Mouse (Mus musculus): Measurements from ENCODE around the gene Kat2a. TPM values are rescaled to one million over a fixed set of nuclear protein-coding genes. Genes with fewer than 3 reads are reported as not detected.
"Not testable (repeated sequence)": the region's sequence is repeated elsewhere in the genome, so short reads cannot be mapped to it uniquely, and the experiment has no call there.

Gene Kat2a
- polyA plus RNA-seq, 1 experiment from 2014 or later: 60.1 TPM

DNA sequence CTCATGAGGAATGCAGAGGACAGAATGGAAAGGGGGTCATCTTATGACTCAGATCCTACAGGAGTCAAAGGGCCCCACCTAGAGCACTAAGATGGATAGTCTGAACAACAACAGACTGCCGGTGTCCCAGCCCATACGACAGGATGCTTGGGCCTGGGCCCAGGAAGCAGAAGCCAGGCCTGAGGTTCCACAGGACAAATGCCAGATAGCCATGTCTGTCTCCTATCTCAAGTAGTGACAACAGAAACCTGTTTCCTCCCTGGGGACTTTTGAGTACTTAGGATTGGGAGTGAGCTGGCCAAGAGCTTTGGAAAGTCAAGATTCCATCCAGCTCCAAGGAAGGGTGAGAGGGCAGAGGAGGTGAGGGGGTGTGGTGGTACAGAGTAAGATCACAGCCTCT lies 40.3 kb downstream of the Kat2a start:
- no peak for ATAC-seq (ENCODE audit: insufficient number of reproducible peaks, low FRiP score, low TSS enrichment, low read depth)
- 62% methylated on average over 2 of the region's 2 CpGs for WGBS
- DNase-seq (ENCODE audit: low spot score): no peak
- H3K9me3 ChIP-seq (ENCODE audit: control insufficient read depth, low read length): no peaks in the 10 kb centered on the region
- H3K27me3 ChIP-seq (ENCODE audit: control insufficient read depth, insufficient read depth, low read length): no peaks in the 10 kb centered on the region
- no peak overlapping the region for H3K9ac ChIP-seq (ENCODE audit: low read length)
- H3K4me1 ChIP-seq (ENCODE audit: control insufficient read depth, insufficient read depth, low read length): 0 out of 2 replicates have a peak, but pooled peaks cover 3% of the 10 kb centered on the region
- no peak overlapping the region for H3K4me3 ChIP-seq (ENCODE audit: low read depth, low read length)
- no peak overlapping the region for H3K4me2 ChIP-seq (ENCODE audit: low read depth, severe bottlenecking)
- no peak overlapping the region for H3K27ac ChIP-seq (replicated peaks; ENCODE audit: low read depth, low read length)
- H3K36me3 ChIP-seq (ENCODE audit: control insufficient read depth, insufficient read depth, low read length): no peaks in the 10 kb centered on the region

DNA sequence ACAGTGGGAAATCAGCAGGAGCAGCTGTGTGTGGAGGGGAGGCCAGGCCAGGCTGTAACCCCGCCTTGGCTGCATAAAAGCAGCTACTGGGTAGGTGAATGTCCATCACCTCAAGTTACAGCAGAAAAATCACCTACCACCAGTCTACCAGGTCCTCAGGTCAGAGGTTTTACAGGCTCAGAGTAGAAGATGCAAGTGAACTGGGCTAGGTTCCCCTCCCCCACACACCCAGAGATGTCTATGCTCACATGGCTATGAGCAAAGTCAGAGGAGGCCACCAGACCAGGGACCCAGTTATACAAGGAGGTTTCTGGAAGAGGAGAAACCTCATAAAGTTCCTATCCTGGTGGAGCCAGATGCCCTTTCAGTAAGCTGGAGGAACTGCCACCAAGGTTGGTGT lies 41.2 kb downstream of the Kat2a start:
- DNase-seq (ENCODE audit: low spot score) (no peak), ATAC-seq (ENCODE audit: insufficient number of reproducible peaks, low FRiP score, low TSS enrichment, low read depth) (no peak)
- no peaks in the 10 kb centered on the region for H3K27me3 ChIP-seq (ENCODE audit: control insufficient read depth, insufficient read depth, low read length)
- no peaks in the 10 kb centered on the region for H3K36me3 ChIP-seq (ENCODE audit: control insufficient read depth, insufficient read depth, low read length)
- WGBS: 82% methylated on average over 1 of the region's 1 CpGs
- no peaks in the 10 kb centered on the region for H3K9me3 ChIP-seq (ENCODE audit: control insufficient read depth, low read length)
- 0 out of 2 replicates have a peak, but pooled peaks cover 3% of the 10 kb centered on the region for H3K4me1 ChIP-seq (ENCODE audit: control insufficient read depth, insufficient read depth, low read length)
- no peak overlapping the region for H3K4me2 ChIP-seq (ENCODE audit: low read depth, severe bottlenecking)
- H3K27ac ChIP-seq (replicated peaks; ENCODE audit: low read depth, low read length): no peak overlapping the region
- H3K4me3 ChIP-seq (ENCODE audit: low read depth, low read length): no peak overlapping the region
- no peak overlapping the region for H3K9ac ChIP-seq (ENCODE audit: low read length)

DNA sequence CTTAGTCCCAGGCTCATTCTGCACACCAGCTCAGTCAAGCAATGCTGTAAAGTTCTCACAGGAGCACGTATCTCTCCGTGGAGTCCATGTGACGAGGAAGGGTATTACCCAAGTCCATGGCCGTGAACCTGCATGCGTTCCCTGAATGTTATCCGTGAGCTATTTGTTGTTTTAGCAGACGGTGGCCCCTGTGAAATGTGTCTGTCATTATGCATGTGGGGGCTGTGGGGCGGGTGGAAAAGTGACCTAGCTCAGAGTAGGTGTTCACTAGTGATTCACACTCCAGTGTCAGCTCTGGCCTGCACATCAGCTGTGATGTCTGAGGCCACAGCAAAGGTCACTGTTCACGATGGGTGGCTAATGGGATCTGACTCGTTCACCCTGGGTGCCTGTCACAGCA lies 52.5 kb downstream of the Kat2a start:
- DNase-seq (ENCODE audit: low spot score) (no peak), ATAC-seq (ENCODE audit: insufficient number of reproducible peaks, low FRiP score, low TSS enrichment, low read depth) (no peak)
- Histone ChIP-seq H3K4me3 (ENCODE audit: low read depth, low read length) (no peak overlapping the region), H3K27me3 (ENCODE audit: control insufficient read depth, insufficient read depth, low read length) (no peaks in the 10 kb centered on the region), H3K4me1 (ENCODE audit: control insufficient read depth, insufficient read depth, low read length) (no peaks in the 10 kb centered on the region), H3K9me3 (ENCODE audit: control insufficient read depth, low read length) (no peaks in the 10 kb centered on the region), H3K27ac (replicated peaks; ENCODE audit: low read depth, low read length) (no peak overlapping the region), H3K36me3 (ENCODE audit: control insufficient read depth, insufficient read depth, low read length) (no peaks in the 10 kb centered on the region), H3K4me2 (ENCODE audit: low read depth, severe bottlenecking) (no peak overlapping the region), H3K9ac (ENCODE audit: low read length) (no peak overlapping the region)
- 79% methylated on average over 10 of the region's 10 CpGs for WGBS

DNA sequence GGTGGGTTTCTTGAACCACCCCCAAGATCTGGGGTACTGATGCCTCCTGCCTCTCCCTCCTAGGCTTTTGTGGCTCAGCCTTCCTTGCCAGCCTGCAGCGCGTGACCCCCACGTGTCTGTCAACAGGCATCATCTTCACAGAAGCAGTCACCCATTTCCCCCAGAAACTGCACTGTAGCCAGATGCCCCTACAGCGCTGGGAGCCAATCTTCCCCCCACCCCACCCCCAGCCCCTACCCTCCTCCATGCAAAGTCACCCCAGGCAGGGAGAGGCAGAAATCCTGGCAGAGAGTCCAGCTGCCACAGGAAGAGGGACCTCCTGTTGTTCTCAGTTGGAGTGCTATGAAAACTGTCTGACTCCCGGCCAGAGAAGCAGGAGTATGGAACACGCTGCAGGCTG lies 55.8 kb downstream of the Kat2a start:
- no peaks in the 10 kb centered on the region for H3K9me3 ChIP-seq (ENCODE audit: control insufficient read depth, low read length)
- H3K27ac ChIP-seq (replicated peaks; ENCODE audit: low read depth, low read length): no peak overlapping the region
- no peaks in the 10 kb centered on the region for H3K4me1 ChIP-seq (ENCODE audit: control insufficient read depth, insufficient read depth, low read length)
- no peak overlapping the region for H3K4me3 ChIP-seq (ENCODE audit: low read depth, low read length)
- H3K27me3 ChIP-seq (ENCODE audit: control insufficient read depth, insufficient read depth, low read length): no peaks in the 10 kb centered on the region; the same call in 1 of the 2 replicates
- no peak overlapping the region for H3K9ac ChIP-seq (ENCODE audit: low read length)
- 14% methylated on average over 6 of the region's 6 CpGs for WGBS
- no peak for DNase-seq (ENCODE audit: low spot score)
- no peak overlapping the region for H3K4me2 ChIP-seq (ENCODE audit: low read depth, severe bottlenecking)
- no peak for ATAC-seq (ENCODE audit: insufficient number of reproducible peaks, low FRiP score, low TSS enrichment, low read depth)
- no peaks in the 10 kb centered on the region for H3K36me3 ChIP-seq (ENCODE audit: control insufficient read depth, insufficient read depth, low read length)

GRCm38 (mm10) chr11:100655589-100655988 lies 56.7 kb downstream of the Kat2a start:
- not testable (repeated sequence) for H3K4me1 ChIP-seq (ENCODE audit: control insufficient read depth, insufficient read depth, low read length); H3K9ac ChIP-seq (ENCODE audit: low read length); H3K4me2 ChIP-seq (ENCODE audit: low read depth, severe bottlenecking); H3K36me3 ChIP-seq (ENCODE audit: control insufficient read depth, insufficient read depth, low read length); H3K9me3 ChIP-seq (ENCODE audit: control insufficient read depth, low read length); H3K4me3 ChIP-seq (ENCODE audit: low read depth, low read length); DNase-seq (ENCODE audit: low spot score); H3K27ac ChIP-seq (replicated peaks; ENCODE audit: low read depth, low read length); ATAC-seq (ENCODE audit: insufficient number of reproducible peaks, low FRiP score, low TSS enrichment, low read depth); H3K27me3 ChIP-seq (ENCODE audit: control insufficient read depth, insufficient read depth, low read length)
- WGBS: 48% methylated on average over 2 of the region's 3 CpGs

Other genes starting within 250 kb of the Kat2a start
- gene Klhl11, start 239.7 kb downstream of the Kat2a start, polyA plus RNA-seq (2014; fragmentation: Nextera tagmentation; extraction: Ambion mirVana): 13.8 and 15.7 TPM in 2 replicates
- gene Acly, start 184.5 kb downstream of the Kat2a start, polyA plus RNA-seq (2014; fragmentation: Nextera tagmentation; extraction: Ambion mirVana): 182 and 195 TPM in 2 replicates
- 0.62 and 1.1 TPM in 2 replicates for gene Ttc25, start 166.9 kb downstream of the Kat2a start, polyA plus RNA-seq (2014; fragmentation: Nextera tagmentation; extraction: Ambion mirVana)
- gene Cnp, start 137.6 kb downstream of the Kat2a start, polyA plus RNA-seq (2014; fragmentation: Nextera tagmentation; extraction: Ambion mirVana): 21.9 and 23.8 TPM in 2 replicates
- gene Nkiras2, start 93.2 kb downstream of the Kat2a start, polyA plus RNA-seq (2014; fragmentation: Nextera tagmentation; extraction: Ambion mirVana): 80.9 and 90.2 TPM in 2 replicates
- 69.9 and 98.4 TPM in 2 replicates for gene Dnajc7, start 92.3 kb downstream of the Kat2a start, polyA plus RNA-seq (2014; fragmentation: Nextera tagmentation; extraction: Ambion mirVana)
- 0.19 and 0.57 TPM in 2 replicates for gene Zfp385c, start 20.0 kb downstream of the Kat2a start, polyA plus RNA-seq (2014; fragmentation: Nextera tagmentation; extraction: Ambion mirVana)
- 2.0 and 2.8 TPM in 2 replicates for gene Dhx58, start 8.2 kb downstream of the Kat2a start, polyA plus RNA-seq (2014; fragmentation: Nextera tagmentation; extraction: Ambion mirVana)
- gene Hspb9, start 1.4 kb upstream of the Kat2a start, polyA plus RNA-seq (2014; fragmentation: Nextera tagmentation; extraction: Ambion mirVana): 0.24 and 0.41 TPM in 2 replicates
- gene Rab5c, start 25.8 kb upstream of the Kat2a start, polyA plus RNA-seq (2014; fragmentation: Nextera tagmentation; extraction: Ambion mirVana): 45.8 and 68.7 TPM in 2 replicates
- gene Kcnh4, start 47.5 kb upstream of the Kat2a start, polyA plus RNA-seq (2014; fragmentation: Nextera tagmentation; extraction: Ambion mirVana): not detected in 2 replicates
- not detected in 2 replicates for gene Hcrt, start 50.5 kb upstream of the Kat2a start, polyA plus RNA-seq (2014; fragmentation: Nextera tagmentation; extraction: Ambion mirVana)
- 2.6 and 2.8 TPM in 2 replicates for gene Ghdc, start 58.5 kb upstream of the Kat2a start, polyA plus RNA-seq (2014; fragmentation: Nextera tagmentation; extraction: Ambion mirVana)
- gene Stat5b, start 138.3 kb upstream of the Kat2a start, polyA plus RNA-seq (2014; fragmentation: Nextera tagmentation; extraction: Ambion mirVana): 16.9 and 19.7 TPM in 2 replicates
- gene Stat5a, start 146.9 kb upstream of the Kat2a start, polyA plus RNA-seq (2014; fragmentation: Nextera tagmentation; extraction: Ambion mirVana): 1.9 and 2.0 TPM in 2 replicates
- gene Stat3, start 227.1 kb upstream of the Kat2a start, polyA plus RNA-seq (2014; fragmentation: Nextera tagmentation; extraction: Ambion mirVana): 37.1 and 39.4 TPM in 2 replicates